In the genomic region with DNA sequence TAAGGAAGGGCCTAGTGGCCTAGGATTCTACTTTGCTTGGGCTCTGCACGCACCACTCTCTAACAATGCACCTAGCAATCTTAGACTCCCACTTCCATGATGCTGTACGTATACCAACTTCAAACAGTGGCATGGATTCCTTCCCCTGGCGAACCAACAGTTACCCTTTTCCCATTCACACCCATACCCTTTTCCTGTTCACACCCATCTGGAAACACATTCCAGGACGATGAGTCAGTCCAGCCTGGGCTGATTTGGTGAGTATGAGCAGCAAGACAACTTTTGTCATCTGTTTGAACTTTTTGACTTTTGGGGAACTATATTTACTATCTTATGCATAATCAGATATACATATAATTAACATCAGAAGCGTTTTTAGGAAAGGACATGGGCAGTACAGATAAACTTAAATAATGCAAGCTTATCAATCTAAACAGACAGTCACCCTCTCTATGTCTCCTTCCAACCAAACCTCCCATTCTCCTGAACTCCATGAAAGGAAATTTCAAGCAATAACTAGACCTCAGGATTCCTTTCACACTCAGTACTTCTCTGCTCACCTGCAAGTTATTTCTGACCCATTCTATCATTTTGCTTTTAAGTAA, we compare ENCODE assay signal across 23 mouse cellular contexts.
DNase-seq lines count a peak whose midpoint lies in the region; TF ChIP-seq lines count a peak whose summit lies in the region.
"Had no signal": no experiment of that assay in that cellular context is flagged by ENCODE, and none has a peak within 500 bp of the region (broad histone marks: within the 10 kb centered on the region; RNA-seq: fewer than 3 reads in every experiment).

No protein-coding gene starts in this region.

- no peak overlapping the region for H3K4me3 ChIP-seq in ES-E14 (ENCODE audit: insufficient read depth in 1 of 2, low read depth in 1 of 2, low read length in 2 of 2, poor library complexity in 1 of 2, severe bottlenecking in 1 of 2)
- H3K4me3 ChIP-seq: heart, adult 2 months; heart, embryonic 10.5 days; heart, embryonic 13.5 days had no signal

- in situ Hi-C loops in ES-E14 (cut with MboI; ENCODE audit: low sequenced_read_pairs in 2 of 2, unreplicated experiment in 2 of 2) = no loop called here

- peaks cover 2 to 4% of the 10 kb centered on the region in 2 experiments; a peak in 1 of 4 replicates for H3K4me1 ChIP-seq in ES-E14 (ENCODE audit: control insufficient read depth in 2 of 2, insufficient read depth in 2 of 2, low read length in 2 of 2, poor library complexity in 1 of 2)
- H3K4me1 ChIP-seq: heart, embryonic 10.5 days had no signal

- DNase-seq in 3T3-L1 (ENCODE audit: low read depth, low spot score) = peak; percentile 82
- peak; percentile 2 for DNase-seq in ES-E14 (ENCODE audit: low read depth, low spot score)
- DNase-seq in NIH3T3 (ENCODE audit: low read depth) = peak; percentile 11
- peak; percentile 7 for DNase-seq in fibroblast of lung, adult 2 months (ENCODE audit: low read depth)
- no peak for DNase-seq in kidney, postnatal 10 days
- no peak for DNase-seq in adrenal gland, postnatal 25 days
- no peak for DNase-seq in frontal cortex, postnatal 25 days (ENCODE audit: low spot score in 2 of 2)
- DNase-seq in cerebellum, postnatal 4 days (ENCODE audit: low spot score in 2 of 2) = no peak
- DNase-seq: adrenal gland, adult 2 months; adrenal gland, postnatal 14 days; cerebellum, adult 11-12 months; cerebellum, adult 8-10 months; cerebellum, postnatal 10 days; cerebellum, postnatal 36 days; forebrain, postnatal 0 days; gastrocnemius, postnatal 36 days; heart, adult 2 months; heart, postnatal 14 days; heart, postnatal 4 days; kidney, adult 2 months had no signal

- H3K27ac ChIP-seq in ES-E14 (ENCODE audit: insufficient read depth, low read depth, low read length, poor library complexity, severe bottlenecking) = no peak overlapping the region
- H3K27ac ChIP-seq: heart, adult 2 months; heart, embryonic 10.5 days; heart, embryonic 13.5 days; hindbrain, embryonic 14.5 days had no signal

- H3K36me3 ChIP-seq in ES-E14 (ENCODE audit: control insufficient read depth, insufficient read depth, low read length, poor library complexity, severe bottlenecking) = no peaks in the 10 kb centered on the region
- H3K36me3 ChIP-seq: heart, embryonic 10.5 days; heart, embryonic 13.5 days had no signal

- no peaks in the 10 kb centered on the region for H3K9me3 ChIP-seq in ES-E14 (ENCODE audit: control insufficient read depth, insufficient read depth, low read depth, low read length)
- H3K9me3 ChIP-seq: heart, embryonic 10.5 days; heart, embryonic 13.5 days had no signal

- H3K9ac ChIP-seq in ES-E14 (ENCODE audit: insufficient read depth, low read depth, low read length, poor library complexity, severe bottlenecking) = no peak overlapping the region
- H3K9ac ChIP-seq: forebrain, postnatal 0 days; heart, embryonic 13.5 days; hindbrain, embryonic 14.5 days had no signal

TF ChIP-seq in ES-E14, 5 proteins besides CTCF, POLR2A, EP300 and RAD21:
- TF ChIP-seq ZC3H11A (IDR thresholded peaks at IDR 0.05; ENCODE audit: borderline replicate concordance, low read depth, low read length) (no peak), MAFK (IDR thresholded peaks at IDR 0.05; ENCODE audit: insufficient read depth, low read depth, low read length) (no peak), ZNF384 (IDR thresholded peaks at IDR 0.05; ENCODE audit: low read depth, low read length) (no peak), HCFC1 (IDR thresholded peaks at IDR 0.05; ENCODE audit: borderline replicate concordance, insufficient read depth, low read length) (no peak)

Comparison
In these comparisons a context has a peak if more than half of its experiments do, and no peak if none do; other contexts are left out.
1. DNase-seq: peak in 3T3-L1 (single experiment), ES-E14 (single experiment), NIH3T3 (single experiment) and fibroblast of lung, adult 2 months (single experiment); none in kidney, postnatal 10 days (single experiment), adrenal gland, postnatal 25 days (single experiment), frontal cortex, postnatal 25 days (0 of 2) and cerebellum, postnatal 4 days (0 of 2).